Mouse (Mus musculus): ENCODE measurements around the gene Brd9.

- TF ChIP-seq CTCF (IDR thresholded peaks at IDR 0.05; ENCODE audit: extremely low read depth, insufficient read length, insufficient replicate concordance, low read depth, low read length) = no peak
- no peak for TF ChIP-seq POLR2A (IDR thresholded peaks at IDR 0.05; ENCODE audit: low read depth, low read length)
These were observed 58.8 kb downstream of the Brd9 start for GRCm38 (mm10) chr13:73996456-73996855.

All from small intestine, adult 2 months (tissue).